Mouse (Mus musculus) forebrain, embryonic 16.5 days (tissue): ENCODE measurements around the gene Map1lc3a. TPM values are rescaled to one million over a fixed set of nuclear protein-coding genes. Genes with fewer than 3 reads are reported as not detected.

Source experiments
- ATAC-seq: fragments of 200-750 bp; cut with Nextera tagmentation; 2 replicates; pipeline ENCODE4 v1.8.0; 2017; ENCODE audit warnings: mild to moderate bottlenecking, moderate library complexity
- H3K27ac ChIP-seq: fragments of 300-500 bp; sonication (generic); 2 replicates; pipeline ENCODE4 v1.5.1; 2014; ENCODE audit warnings: low read length, control low read depth
- H3K27me3 ChIP-seq: fragments of 300-500 bp; sonication (generic); replicated peaks from 2 replicates; pipeline ENCODE4 v1.6.1; 2014; ENCODE audit warnings: low read length; ENCODE audit not compliant: control insufficient read depth, insufficient read depth
- H3K36me3 ChIP-seq: fragments of 300-500 bp; sonication (generic); 2 replicates; pipeline ENCODE4 v1.6.1; 2014; ENCODE audit not compliant: control insufficient read depth, insufficient read depth
- H3K4me1 ChIP-seq: fragments of 300-500 bp; sonication (generic); replicated peaks from 2 replicates; pipeline ENCODE4 v1.6.1; 2014; ENCODE audit warnings: low read length; ENCODE audit not compliant: control insufficient read depth, insufficient read depth
- H3K4me2 ChIP-seq: fragments of 300-500 bp; sonication (generic); 2 replicates; pipeline ENCODE4 v1.6.1; 2014; ENCODE audit warnings: mild to moderate bottlenecking, low read length, control low read depth
- H3K4me3 ChIP-seq: fragments of 300-500 bp; sonication (generic); replicated peaks from 2 replicates; pipeline ENCODE4 v1.5.1; 2014; ENCODE audit warnings: mild to moderate bottlenecking, low read length, control low read depth
- H3K9ac ChIP-seq: fragments of 300-500 bp; sonication (generic); replicated peaks from 2 replicates; pipeline ENCODE4 v1.6.1; 2014; ENCODE audit warnings: low read depth, low read length, control low read depth
- H3K9me3 ChIP-seq: fragments of 300-500 bp; sonication (generic); 2 replicates; pipeline ENCODE4 v1.6.1; 2016; ENCODE audit warnings: low read length; ENCODE audit not compliant: control insufficient read depth
- WGBS: fragments of 180-500 bp; shearing (Covaris S2); extraction: QIAGEN DNeasy Blood & Tissue Kit; methylation state at CpG from one replicate; pipeline ENCODE4 v1.1.7; 2014; 5-methylcytosine and 5-hydroxymethylcytosine counted together
- polyA plus RNA-seq: library from polyadenylated mRNA; unstranded; fragments of >200 nt; fragmentation: Nextera tagmentation; extraction: Ambion mirVana; gene quantifications from 2 replicates; pipeline ENCODE4 v1.2.1, GENCODE M21; 2015

Gene Map1lc3a
- polyA plus RNA-seq, 1 experiment from 2014 or later: 425 TPM

GRCm38 (mm10) chr2:155279163-155279562 lies 3.1 kb downstream of the Map1lc3a start:
- Histone ChIP-seq H3K36me3 (no peaks in the 10 kb centered on the region), H3K4me1 (peaks cover 9% of the 10 kb centered on the region), H3K4me2 (no peak overlapping the region), H3K27ac (no peak overlapping the region), H3K9me3 (no peaks in the 10 kb centered on the region), H3K4me3 (no peak overlapping the region), H3K27me3 (no peaks in the 10 kb centered on the region), H3K9ac (no peak overlapping the region)
- WGBS: 98% methylated on average over 4 of the region's 4 CpGs
- no peak for ATAC-seq

DNA sequence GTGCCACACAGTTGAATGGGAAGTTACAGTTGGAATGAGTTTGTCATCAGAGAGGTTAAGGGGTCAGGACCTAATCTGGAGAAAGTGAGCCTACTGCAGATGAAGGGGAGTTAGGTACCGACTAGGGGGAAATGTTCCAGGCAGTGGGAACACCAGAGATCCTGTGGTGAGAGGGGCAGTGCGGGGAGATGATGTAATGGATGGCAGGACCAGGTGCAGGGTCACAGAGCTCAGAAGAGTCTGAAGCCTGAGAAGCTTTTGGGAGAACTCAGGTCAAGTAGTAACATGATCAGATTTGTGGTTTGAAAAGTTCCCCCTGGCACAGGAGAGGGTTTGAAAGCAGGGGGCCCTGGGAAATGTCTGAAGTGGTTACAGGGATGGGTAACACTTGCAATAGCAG lies 4.0 kb downstream of the Map1lc3a start:
- 86% methylated on average over 2 of the region's 2 CpGs for WGBS
- Histone ChIP-seq H3K9ac (no peak overlapping the region), H3K27me3 (no peaks in the 10 kb centered on the region), H3K36me3 (no peaks in the 10 kb centered on the region), H3K4me1 (peaks cover 9% of the 10 kb centered on the region), H3K27ac (no peak overlapping the region), H3K9me3 (no peaks in the 10 kb centered on the region), H3K4me3 (no peak overlapping the region), H3K4me2 (no peak overlapping the region)
- ATAC-seq: no peak

DNA sequence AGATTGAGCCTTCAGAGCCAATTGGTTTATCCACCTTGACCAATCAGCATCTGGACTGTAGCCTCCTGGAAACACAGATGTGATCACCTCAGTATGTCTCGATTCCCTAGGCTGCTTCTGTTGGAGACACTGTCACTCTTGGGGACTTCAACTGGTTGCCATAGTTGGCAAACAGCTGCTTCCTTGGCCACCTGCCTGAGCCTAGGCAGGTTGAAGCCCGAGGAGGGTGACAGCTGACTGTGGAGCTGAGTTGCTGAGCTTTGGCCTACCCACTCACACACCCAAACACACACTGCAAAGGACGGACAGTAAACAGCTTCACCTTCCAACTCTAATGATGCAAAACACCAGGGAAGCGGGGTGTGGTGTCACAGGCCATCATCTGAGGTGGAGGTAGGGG lies 7.7 kb downstream of the Map1lc3a start:
- H3K4me2 ChIP-seq: no peak overlapping the region
- WGBS: 86% methylated on average over 4 of the region's 4 CpGs
- no peak for ATAC-seq
- no peaks in the 10 kb centered on the region for H3K27me3 ChIP-seq
- no peaks in the 10 kb centered on the region for H3K4me1 ChIP-seq
- no peak overlapping the region for H3K9ac ChIP-seq
- no peak overlapping the region for H3K27ac ChIP-seq
- no peaks in the 10 kb centered on the region for H3K36me3 ChIP-seq
- H3K4me3 ChIP-seq: no peak overlapping the region
- no peaks in the 10 kb centered on the region for H3K9me3 ChIP-seq

- Histone ChIP-seq H3K4me1 (no peaks in the 10 kb centered on the region), H3K9me3 (no peaks in the 10 kb centered on the region), H3K36me3 (no peaks in the 10 kb centered on the region), H3K4me3 (no peak overlapping the region), H3K4me2 (no peak overlapping the region), H3K27ac (no peak overlapping the region), H3K27me3 (no peaks in the 10 kb centered on the region), H3K9ac (no peak overlapping the region)
- 90% methylated on average over 7 of the region's 7 CpGs for WGBS
- no peak for ATAC-seq
Observed at GRCm38 (mm10) chr2:155284647-155285046, 8.6 kb downstream of the Map1lc3a start.

DNA sequence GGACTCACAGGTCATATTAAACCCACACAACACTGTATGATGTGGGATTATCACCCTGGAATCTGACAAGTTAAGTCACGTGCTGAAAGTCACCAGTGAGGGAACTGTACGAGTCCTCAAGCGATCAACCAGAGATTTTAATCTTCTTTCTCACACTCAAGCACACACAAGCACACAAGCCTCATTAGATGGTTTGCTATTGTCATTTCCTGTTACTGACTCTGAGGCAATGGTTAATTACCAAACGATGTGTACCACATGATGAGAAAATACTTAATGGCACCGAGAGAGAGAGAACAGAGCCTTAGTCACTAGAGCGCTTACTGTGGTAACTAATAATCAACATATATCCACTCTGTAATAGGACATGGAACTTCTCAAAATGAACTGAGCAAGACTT lies 9.6 kb downstream of the Map1lc3a start:
- H3K4me2 ChIP-seq: no peak overlapping the region
- peaks cover 3% of the 10 kb centered on the region; the same call in 1 of the 2 replicates for H3K36me3 ChIP-seq
- H3K27ac ChIP-seq: no peak overlapping the region
- no peaks in the 10 kb centered on the region for H3K4me1 ChIP-seq
- H3K27me3 ChIP-seq: no peaks in the 10 kb centered on the region
- no peak overlapping the region for H3K9ac ChIP-seq
- ATAC-seq: no peak
- H3K4me3 ChIP-seq: no peak overlapping the region
- WGBS: 67% methylated on average over 6 of the region's 6 CpGs
- no peaks in the 10 kb centered on the region for H3K9me3 ChIP-seq

DNA sequence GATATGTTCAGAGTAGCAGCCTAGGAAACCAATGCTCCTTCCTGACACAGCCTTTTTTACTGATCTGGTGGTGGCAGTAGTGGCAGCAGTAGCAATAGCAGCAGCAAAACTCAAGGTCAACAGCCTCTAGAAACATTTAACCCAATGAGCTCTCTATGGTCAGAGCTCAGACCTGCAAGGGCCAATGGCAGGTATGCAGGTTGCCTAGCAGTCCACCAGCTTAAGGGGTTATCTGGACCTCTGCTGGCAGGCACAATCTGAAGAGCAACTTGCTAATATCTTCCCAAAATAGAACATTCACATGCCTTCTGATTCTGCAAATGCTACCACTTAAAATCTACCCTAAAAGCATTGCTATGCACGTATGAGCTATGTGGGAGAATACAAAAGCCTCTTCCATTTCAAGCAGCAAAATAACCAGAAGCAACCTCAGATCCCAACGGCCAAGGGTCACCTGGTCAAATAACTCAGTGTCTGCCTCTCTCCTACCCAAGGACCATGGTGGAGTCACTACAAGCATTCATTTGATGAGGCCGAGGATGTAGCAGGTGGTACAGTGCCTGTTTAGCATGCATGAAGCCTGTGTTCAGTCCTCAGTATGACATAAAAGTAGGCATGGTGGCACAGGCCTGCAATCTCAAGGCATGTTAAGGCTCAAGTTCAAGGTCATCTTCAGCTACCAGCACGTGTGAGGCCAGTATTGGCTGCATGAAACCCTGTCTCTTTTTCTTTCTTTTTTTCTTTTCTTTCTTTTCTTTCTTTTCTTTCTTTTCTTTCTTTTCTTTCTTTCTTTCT lies 11.6 kb downstream of the Map1lc3a start:
- ATAC-seq: no peak
- no peak overlapping the region for H3K4me2 ChIP-seq
- peaks cover 3% of the 10 kb centered on the region; the same call in 1 of the 2 replicates for H3K36me3 ChIP-seq
- H3K9me3 ChIP-seq: no peaks in the 10 kb centered on the region
- no peaks in the 10 kb centered on the region for H3K27me3 ChIP-seq
- H3K4me1 ChIP-seq: no peaks in the 10 kb centered on the region
- H3K27ac ChIP-seq: no peak overlapping the region
- no peak overlapping the region for H3K9ac ChIP-seq
- no peak overlapping the region for H3K4me3 ChIP-seq
- 77% methylated on average over 4 of the region's 4 CpGs for WGBS

DNA sequence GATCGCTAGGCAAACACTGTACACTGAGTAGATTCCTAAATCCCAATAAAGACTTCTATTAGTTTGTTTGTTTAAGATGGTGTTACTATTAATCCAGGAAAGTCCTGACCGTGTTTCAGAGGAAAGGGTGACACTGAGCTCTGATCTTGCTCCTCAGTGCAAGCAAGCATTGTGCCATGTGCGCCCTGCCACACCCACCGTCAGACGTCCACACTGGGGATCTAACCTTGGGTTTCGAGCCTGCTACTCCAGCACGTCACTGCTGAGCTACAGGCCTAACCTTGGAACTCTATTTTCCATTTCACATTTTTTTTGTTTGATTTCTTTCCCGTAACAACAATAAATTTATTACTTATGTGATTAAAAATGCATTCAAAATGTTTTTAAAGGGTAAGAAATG lies 14.0 kb downstream of the Map1lc3a start:
- H3K27ac ChIP-seq: no peak overlapping the region
- no peak overlapping the region for H3K9ac ChIP-seq
- H3K4me2 ChIP-seq: no peak overlapping the region
- H3K9me3 ChIP-seq: no peaks in the 10 kb centered on the region
- H3K36me3 ChIP-seq: peaks cover 3% of the 10 kb centered on the region; the same call in 1 of the 2 replicates
- ATAC-seq: no peak
- no peak overlapping the region for H3K4me3 ChIP-seq
- H3K4me1 ChIP-seq: no peaks in the 10 kb centered on the region
- 95% methylated on average over 8 of the region's 8 CpGs for WGBS
- H3K27me3 ChIP-seq: no peaks in the 10 kb centered on the region

GRCm38 (mm10) chr2:155293382-155293781 lies 17.3 kb downstream of the Map1lc3a start:
- H3K27ac ChIP-seq: no peak overlapping the region
- H3K9ac ChIP-seq: no peak overlapping the region
- no peak overlapping the region for H3K4me2 ChIP-seq
- WGBS: 86% methylated on average over 2 of the region's 2 CpGs
- H3K9me3 ChIP-seq: no peaks in the 10 kb centered on the region
- H3K36me3 ChIP-seq: peaks cover 11% of the 10 kb centered on the region
- no peak overlapping the region for H3K4me3 ChIP-seq
- no peaks in the 10 kb centered on the region for H3K27me3 ChIP-seq
- no peaks in the 10 kb centered on the region for H3K4me1 ChIP-seq
- no peak for ATAC-seq

GRCm38 (mm10) chr2:155293946-155294345 lies 17.8 kb downstream of the Map1lc3a start:
- 96% methylated on average over 4 of the region's 4 CpGs for WGBS
- Histone ChIP-seq H3K9ac (no peak overlapping the region), H3K27me3 (no peaks in the 10 kb centered on the region), H3K4me3 (no peak overlapping the region), H3K4me1 (no peaks in the 10 kb centered on the region), H3K27ac (no peak overlapping the region), H3K9me3 (no peaks in the 10 kb centered on the region), H3K36me3 (peaks cover 11% of the 10 kb centered on the region), H3K4me2 (no peak overlapping the region)
- ATAC-seq: no peak
